In genomic region chr2:155074766-155075330, GRCm38 (mm10) we compare ENCODE assay signal across 8 mouse cellular contexts. TPM values are rescaled to one million over a fixed set of nuclear protein-coding genes. Genes with fewer than 3 reads are reported as not detected.
DNase-seq lines count a peak whose midpoint lies in the region; ATAC-seq and TF ChIP-seq lines count a peak whose summit lies in the region.

No protein-coding gene starts in this region.

- peak overlapping the region; percentile 67 for H3K4me3 ChIP-seq in kidney, postnatal 0 days (replicated peaks; ENCODE audit: low read depth, low read length)
- H3K4me3 ChIP-seq in MEL (ENCODE audit: control insufficient read depth in 1 of 2, insufficient read depth in 1 of 2, low read depth in 2 of 2, low read length in 2 of 2) = peak overlapping the region; percentile 56 to 95
- peak overlapping the region; percentile 77 for H3K4me3 ChIP-seq in embryonic facial prominence, embryonic 15.5 days (replicated peaks)
- H3K4me3 ChIP-seq in intestine, embryonic 16.5 days (ENCODE audit: low read length) = peak overlapping the region; percentile 78
- H3K4me3 ChIP-seq in midbrain, embryonic 15.5 days = peak overlapping the region; percentile 78

- H3K9ac ChIP-seq in kidney, postnatal 0 days (ENCODE audit: low read depth, low read length) = peak overlapping the region; percentile 43; the same call in 1 of the 2 replicates
- peak overlapping the region; percentile 72 for H3K9ac ChIP-seq in MEL (ENCODE audit: control insufficient read depth, low read depth, low read length, poor library complexity, severe bottlenecking)
- H3K9ac ChIP-seq in embryonic facial prominence, embryonic 15.5 days = peak overlapping the region; percentile 55
- H3K9ac ChIP-seq in intestine, embryonic 16.5 days (ENCODE audit: low read depth, low read length) = peak overlapping the region; percentile 90
- H3K9ac ChIP-seq in midbrain, embryonic 15.5 days = peak overlapping the region; percentile 90

- WGBS in kidney, postnatal 0 days = 22% methylated on average over 12 of the region's 12 CpGs
- WGBS in embryonic facial prominence, embryonic 15.5 days = 21% methylated on average over 12 of the region's 12 CpGs
- WGBS in intestine, embryonic 16.5 days = 15% methylated on average over 12 of the region's 12 CpGs
- WGBS in midbrain, embryonic 15.5 days = 18% methylated on average over 12 of the region's 12 CpGs

- no peak for ATAC-seq in kidney, postnatal 0 days (replicated peaks; ENCODE audit: low FRiP score, low read depth)
- ATAC-seq in embryonic facial prominence, embryonic 15.5 days (ENCODE audit: insufficient number of reproducible peaks, low FRiP score, low TSS enrichment, low read depth) = peak; percentile 15; the same call in 1 of the 2 replicates
- ATAC-seq in intestine, embryonic 16.5 days = peak; percentile 30; the same call in 1 of the 2 replicates
- peak; percentile 10 for ATAC-seq in midbrain, embryonic 15.5 days (replicated peaks)

- DNase-seq in kidney, postnatal 0 days (ENCODE audit: low spot score) = no peak
- no peak for DNase-seq in kidney, adult 8-10 months
- no peak for DNase-seq in MEL (ENCODE audit: low read depth, low spot score)
- no peak for DNase-seq in adrenal gland, postnatal 25 days
- no peak for DNase-seq in yolk sac, embryonic 10.5 days (ENCODE audit: low spot score)

- no peaks in the 10 kb centered on the region for H3K36me3 ChIP-seq in kidney, postnatal 0 days (ENCODE audit: insufficient read depth, low read length)
- peaks cover 0 to 25% of the 10 kb centered on the region in 2 experiments; a peak in 2 of 4 replicates for H3K36me3 ChIP-seq in MEL (ENCODE audit: control insufficient read depth in 1 of 2, insufficient read depth in 2 of 2, low read length in 2 of 2)
- H3K36me3 ChIP-seq in embryonic facial prominence, embryonic 15.5 days = no peaks in the 10 kb centered on the region
- no peaks in the 10 kb centered on the region for H3K36me3 ChIP-seq in intestine, embryonic 16.5 days (ENCODE audit: control insufficient read depth, insufficient read depth, low read length)
- no peaks in the 10 kb centered on the region for H3K36me3 ChIP-seq in midbrain, embryonic 15.5 days (replicated peaks)

- no peak for TF ChIP-seq RAD21 in MEL (IDR thresholded peaks at IDR 0.05; ENCODE audit: low read depth, low read length)

- no peak for TF ChIP-seq POLR2A in MEL (IDR thresholded peaks at IDR 0.05; ENCODE audit: control insufficient read depth in 1 of 2, insufficient read depth in 1 of 2, low read depth in 1 of 2, low read length in 2 of 2, poor library complexity in 1 of 2)

- no peak for TF ChIP-seq EP300 in MEL (IDR thresholded peaks at IDR 0.05; ENCODE audit: low read depth in 1 of 2, low read length in 2 of 2)

- H3K27me3 ChIP-seq in kidney, postnatal 0 days (ENCODE audit: insufficient read depth, low read length) = no peaks in the 10 kb centered on the region
- no peaks in the 10 kb centered on the region for H3K27me3 ChIP-seq in MEL (ENCODE audit: control insufficient read depth in 1 of 2, insufficient read depth in 2 of 2, low read length in 2 of 2)
- no peaks in the 10 kb centered on the region for H3K27me3 ChIP-seq in embryonic facial prominence, embryonic 15.5 days
- no peaks in the 10 kb centered on the region for H3K27me3 ChIP-seq in intestine, embryonic 16.5 days (replicated peaks; ENCODE audit: control insufficient read depth, insufficient read depth, low read length)
- no peaks in the 10 kb centered on the region for H3K27me3 ChIP-seq in midbrain, embryonic 15.5 days (replicated peaks)

- peaks cover 11% of the 10 kb centered on the region; the same call in 1 of the 2 replicates for H3K4me1 ChIP-seq in kidney, postnatal 0 days (replicated peaks; ENCODE audit: insufficient read depth, low read length)
- H3K4me1 ChIP-seq in MEL (ENCODE audit: control insufficient read depth in 1 of 2, insufficient read depth in 2 of 2, low read length in 2 of 2) = peaks cover 5 to 28% of the 10 kb centered on the region in 2 experiments
- peaks cover 21% of the 10 kb centered on the region for H3K4me1 ChIP-seq in embryonic facial prominence, embryonic 15.5 days
- peaks cover 22% of the 10 kb centered on the region for H3K4me1 ChIP-seq in intestine, embryonic 16.5 days (ENCODE audit: control insufficient read depth, insufficient read depth, low read length)
- peaks cover 24% of the 10 kb centered on the region for H3K4me1 ChIP-seq in midbrain, embryonic 15.5 days

- TF ChIP-seq CTCF in kidney, postnatal 0 days (IDR thresholded peaks at IDR 0.05; ENCODE audit: low read depth) = no peak
- no peak for TF ChIP-seq CTCF in MEL (IDR thresholded peaks at IDR 0.05 in 2 of 3, conservative IDR thresholded peaks at IDR 0.05 in 1 of 3; ENCODE audit: control insufficient read depth in 1 of 3, insufficient read depth in 1 of 3, low read depth in 2 of 3, low read length in 3 of 3, poor library complexity in 1 of 3, severe bottlenecking in 1 of 3)

- peak overlapping the region; percentile 85 for H3K4me2 ChIP-seq in kidney, postnatal 0 days (ENCODE audit: low read length)
- H3K4me2 ChIP-seq in embryonic facial prominence, embryonic 15.5 days (replicated peaks) = peak overlapping the region; percentile 73
- H3K4me2 ChIP-seq in intestine, embryonic 16.5 days (ENCODE audit: low read depth, low read length) = peak overlapping the region; percentile 73
- H3K4me2 ChIP-seq in midbrain, embryonic 15.5 days = peak overlapping the region; percentile 85

- H3K9me3 ChIP-seq in kidney, postnatal 0 days (replicated peaks; ENCODE audit: low read length) = no peaks in the 10 kb centered on the region
- no peaks in the 10 kb centered on the region for H3K9me3 ChIP-seq in MEL (replicated peaks; ENCODE audit: insufficient read depth, low read length)
- H3K9me3 ChIP-seq in embryonic facial prominence, embryonic 15.5 days (replicated peaks) = no peaks in the 10 kb centered on the region
- H3K9me3 ChIP-seq in intestine, embryonic 16.5 days (ENCODE audit: control insufficient read depth, low read length) = no peaks in the 10 kb centered on the region
- no peaks in the 10 kb centered on the region for H3K9me3 ChIP-seq in midbrain, embryonic 15.5 days

- H3K27ac ChIP-seq in kidney, postnatal 0 days = peak overlapping the region; percentile 55; the same call in 1 of the 2 replicates
- peak overlapping the region; percentile 64 for H3K27ac ChIP-seq in MEL (ENCODE audit: control insufficient read depth, low read depth, low read length)
- peak overlapping the region; percentile 82 for H3K27ac ChIP-seq in embryonic facial prominence, embryonic 15.5 days (replicated peaks)
- peak overlapping the region; percentile 83 for H3K27ac ChIP-seq in intestine, embryonic 16.5 days (ENCODE audit: low read length)
- H3K27ac ChIP-seq in midbrain, embryonic 15.5 days = peak overlapping the region; percentile 89

- H3K79me2 ChIP-seq in MEL (ENCODE audit: control insufficient read depth, insufficient read depth, low read length, poor library complexity) = peaks cover 42% of the 10 kb centered on the region

TF ChIP-seq in MEL, 35 proteins besides CTCF, POLR2A, EP300 and RAD21:
- no peak for TF ChIP-seq GABPA (IDR thresholded peaks at IDR 0.05; ENCODE audit: low read depth, low read length)
- TF ChIP-seq BHLHE40 (IDR thresholded peaks at IDR 0.05; ENCODE audit: borderline replicate concordance, low read depth, low read length) = no peak
- no peak for TF ChIP-seq SMC3 (IDR thresholded peaks at IDR 0.05; ENCODE audit: low read depth, low read length)

RNA-seq across cellular contexts. Expression of gene Ahcy, which starts 0.6 kb away (rescaled TPM):
- polyA plus RNA-seq in kidney, postnatal 0 days (2015; fragmentation: Nextera tagmentation; extraction: Ambion mirVana) = 47.2 and 52.1 TPM in 2 replicates
- total RNA-seq in MEL (2012; rRNA removed) = 255 and 325 TPM in 2 replicates
- 1,000 to 10,000 TPM in 1 of 2 experiments, 100 to 1,000 TPM in 1; 364 to 5,082 TPM for polyA plus RNA-seq in MEL (2012; ENCODE audit: insufficient read depth in 1 of 2, insufficient read length in 2 of 2, low read depth in 1 of 2, low replicate concordance in 2 of 2, missing spikeins in 1 of 2)
- polyA plus RNA-seq in embryonic facial prominence, embryonic 15.5 days (2015; fragmentation: Nextera tagmentation; extraction: Ambion mirVana) = 52.9 and 54.5 TPM in 2 replicates
- polyA plus RNA-seq in intestine, embryonic 16.5 days (2015; fragmentation: Nextera tagmentation; extraction: Ambion mirVana) = 111 and 118 TPM in 2 replicates
- 34.5 and 38.8 TPM in 2 replicates for polyA plus RNA-seq in midbrain, embryonic 15.5 days (2015; fragmentation: Nextera tagmentation; extraction: Ambion mirVana)
- total RNA-seq in adrenal gland, postnatal 25 days (2021) = 42.0 and 52.2 TPM in 2 replicates

RNA-seq across cellular contexts. Expression of gene Gm14226, which starts 56.8 kb away (rescaled TPM):
- polyA plus RNA-seq in kidney, postnatal 0 days (2015; fragmentation: Nextera tagmentation; extraction: Ambion mirVana) = 0.84 and 0.99 TPM in 2 replicates
- 0.08 and 0.13 TPM in 2 replicates for total RNA-seq in MEL (2012; rRNA removed)
- polyA plus RNA-seq in MEL (2012; ENCODE audit: insufficient read depth in 1 of 2, insufficient read length in 2 of 2, low read depth in 1 of 2, low replicate concordance in 2 of 2, missing spikeins in 1 of 2) = under 1 TPM in 1 of 2 experiments, not detected in 1; 0.07 TPM
- 5.9 and 8.3 TPM in 2 replicates for polyA plus RNA-seq in embryonic facial prominence, embryonic 15.5 days (2015; fragmentation: Nextera tagmentation; extraction: Ambion mirVana)
- polyA plus RNA-seq in intestine, embryonic 16.5 days (2015; fragmentation: Nextera tagmentation; extraction: Ambion mirVana) = 1.7 and 1.9 TPM in 2 replicates
- 0.08 TPM in 2 replicates for polyA plus RNA-seq in midbrain, embryonic 15.5 days (2015; fragmentation: Nextera tagmentation; extraction: Ambion mirVana)
- total RNA-seq in adrenal gland, postnatal 25 days (2021) = 13.0 and 13.4 TPM in 2 replicates

RNA-seq across cellular contexts. Expression of gene Itch, which starts 58.5 kb away (rescaled TPM):
- polyA plus RNA-seq in kidney, postnatal 0 days (2015; fragmentation: Nextera tagmentation; extraction: Ambion mirVana) = 28.6 and 31.9 TPM in 2 replicates
- total RNA-seq in MEL (2012; rRNA removed) = 18.1 and 18.3 TPM in 2 replicates
- polyA plus RNA-seq in MEL (2012; ENCODE audit: insufficient read depth in 1 of 2, insufficient read length in 2 of 2, low read depth in 1 of 2, low replicate concordance in 2 of 2, missing spikeins in 1 of 2) = 10 to 100 TPM; 15.2 to 53.6 TPM
- 52.0 and 52.6 TPM in 2 replicates for polyA plus RNA-seq in embryonic facial prominence, embryonic 15.5 days (2015; fragmentation: Nextera tagmentation; extraction: Ambion mirVana)
- 40.3 and 41.3 TPM in 2 replicates for polyA plus RNA-seq in intestine, embryonic 16.5 days (2015; fragmentation: Nextera tagmentation; extraction: Ambion mirVana)
- 43.2 and 47.9 TPM in 2 replicates for polyA plus RNA-seq in midbrain, embryonic 15.5 days (2015; fragmentation: Nextera tagmentation; extraction: Ambion mirVana)
- 49.8 and 53.0 TPM in 2 replicates for total RNA-seq in adrenal gland, postnatal 25 days (2021)
